Mouse (Mus musculus) WW6 (cell line): Measurements from ENCODE around the gene Kcnh4.

ENCODE experiments used
- DNase-seq: peaks from one replicate; pipeline ENCODE4 v3.0.0-alpha.2; 2013; ENCODE audit warnings: low read depth, low spot score

The Kcnh4 gene

DNA sequence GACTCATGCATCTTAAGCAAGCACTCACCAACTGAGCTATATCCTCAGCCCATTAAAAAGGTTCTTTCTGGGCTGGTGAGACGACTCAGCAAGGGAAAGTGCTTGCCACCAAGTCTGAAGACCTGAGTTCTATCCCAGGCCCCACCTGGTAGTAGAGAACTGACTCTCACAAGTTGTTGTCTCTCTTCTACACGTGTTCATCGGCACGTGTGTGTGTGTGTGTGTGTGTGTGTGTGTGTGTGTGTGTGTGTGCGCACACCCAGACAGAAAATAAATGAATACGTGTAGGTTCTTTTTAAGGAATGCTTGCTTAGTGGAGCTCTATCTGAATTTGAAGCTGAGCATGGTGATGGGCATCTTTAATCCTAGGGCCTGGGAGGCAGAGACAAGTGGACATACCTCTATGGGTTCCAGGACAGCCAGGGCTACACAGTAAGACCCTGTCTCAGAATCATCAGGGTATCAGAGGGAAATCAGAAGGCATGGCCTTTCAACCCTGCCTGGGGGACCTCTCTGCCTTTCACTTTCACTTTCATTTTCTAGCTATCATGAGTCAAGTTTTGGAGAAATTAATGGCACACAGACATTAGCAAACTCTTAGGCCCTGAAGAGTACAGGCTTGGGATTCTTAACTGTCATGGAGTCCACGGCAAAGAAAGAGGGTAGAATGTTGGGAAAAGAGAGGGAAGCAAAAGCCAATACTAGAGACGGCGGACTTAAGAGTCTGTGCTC, 24.4 kb downstream of the Kcnh4 start:
- DNase-seq: no peak

GRCm38 (mm10) chr11:100730477-100731205, 29.1 kb downstream of the Kcnh4 start:
- no peak for DNase-seq

- DNase-seq: no peak
Measured at GRCm38 (mm10) chr11:100729976-100730375, 29.8 kb downstream of the Kcnh4 start.

GRCm38 (mm10) chr11:100728601-100729000, 31.1 kb downstream of the Kcnh4 start:
- DNase-seq: no peak

DNA sequence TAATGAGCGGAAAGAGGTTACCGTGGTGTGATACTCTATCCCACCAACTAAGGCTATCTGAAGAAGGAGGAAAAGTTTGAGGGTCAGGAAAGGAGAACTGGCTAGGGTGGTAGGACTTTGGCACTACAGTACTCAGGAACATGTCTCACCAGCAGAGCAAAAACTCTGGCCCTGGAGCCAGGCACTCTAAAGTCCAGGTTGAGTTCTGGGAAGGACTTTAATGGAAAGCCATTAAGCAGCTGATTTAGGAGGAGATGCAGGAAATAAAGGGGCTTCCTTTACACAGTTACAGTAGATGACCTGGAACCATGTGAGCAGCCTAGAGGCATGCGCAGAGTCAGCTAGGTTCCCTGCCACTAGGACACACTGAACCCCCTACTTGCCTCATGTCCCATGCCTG, 32.5 kb downstream of the Kcnh4 start:
- no peak for DNase-seq

DNA sequence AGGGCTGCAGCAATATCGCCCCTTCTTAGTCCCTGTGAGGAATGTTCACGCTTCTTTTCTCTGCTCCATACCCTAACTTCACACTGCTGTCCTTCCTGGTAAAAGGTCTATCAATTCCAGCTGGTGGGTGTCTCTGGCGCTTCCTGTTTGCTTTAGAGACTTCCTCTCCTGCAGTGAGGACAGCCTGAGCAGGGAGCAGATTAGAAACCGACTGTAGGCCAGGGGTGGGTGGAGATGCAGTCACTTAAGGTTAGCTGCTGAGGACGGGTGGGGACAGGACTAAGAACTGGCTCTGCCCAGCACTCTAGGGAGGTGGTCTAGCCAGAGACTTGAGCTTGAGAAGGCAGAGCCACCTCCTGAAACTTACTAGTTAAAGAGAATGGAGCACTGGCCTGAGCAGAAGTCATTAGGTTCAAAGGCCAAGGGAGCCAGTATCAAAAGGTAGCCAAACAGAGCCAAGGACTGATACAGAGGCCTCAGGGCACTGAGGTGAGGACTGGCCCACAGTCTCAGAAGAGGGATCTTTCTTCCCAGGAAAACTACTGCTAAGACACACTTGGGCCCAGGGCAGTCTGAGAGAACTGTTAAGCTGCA, 34.7 kb downstream of the Kcnh4 start:
- no peak for DNase-seq

DNA sequence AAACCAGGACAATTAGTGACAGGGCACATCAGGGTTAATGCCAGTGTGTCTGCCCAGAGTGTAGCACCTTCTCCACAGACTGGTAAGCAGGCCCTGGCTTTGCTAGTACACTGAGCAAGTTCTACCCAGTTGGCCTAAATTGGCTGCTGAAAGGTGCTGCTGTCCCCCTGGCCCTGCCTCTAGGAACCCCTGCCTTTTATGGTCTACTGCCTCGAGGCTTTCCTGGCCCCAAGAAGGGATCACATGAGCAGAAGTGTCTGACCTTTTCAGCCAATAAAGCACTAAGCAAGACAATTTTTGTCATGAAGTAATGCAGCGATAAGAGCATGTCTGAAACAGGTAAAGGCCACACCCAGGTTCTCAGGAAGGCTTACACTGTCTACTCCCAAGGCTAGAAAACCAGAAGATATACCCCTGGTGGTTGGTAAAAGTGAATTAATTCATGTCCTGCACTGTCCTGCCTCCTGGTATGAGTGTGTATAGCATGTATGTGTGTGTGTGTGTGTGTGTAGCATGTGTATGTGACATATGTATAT, 37.2 kb downstream of the Kcnh4 start:
- no peak for DNase-seq

GRCm38 (mm10) chr11:100721776-100722492, 37.8 kb downstream of the Kcnh4 start:
- no peak for DNase-seq

DNA sequence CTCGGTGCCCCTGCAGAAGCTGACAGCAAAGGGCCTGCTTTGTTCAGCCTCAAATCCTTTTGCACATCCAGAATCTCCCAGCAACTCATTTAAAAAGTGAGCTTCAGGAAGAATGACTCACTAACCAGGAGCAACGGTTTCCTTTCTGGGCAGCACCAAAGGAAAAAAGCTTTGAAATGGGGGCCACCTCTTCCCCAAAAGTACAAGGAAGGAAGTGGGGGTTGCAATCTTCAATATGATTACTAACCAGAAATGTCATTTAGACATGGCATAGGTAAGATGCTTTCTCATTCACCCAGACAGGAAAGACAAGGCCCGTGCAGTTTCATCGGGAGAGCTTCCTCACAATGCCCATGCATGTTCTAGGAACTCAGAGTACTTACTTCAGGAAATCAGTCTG, 38.5 kb downstream of the Kcnh4 start:
- no peak for DNase-seq

GRCm38 (mm10) chr11:100720345-100720744, 39.4 kb downstream of the Kcnh4 start:
- DNase-seq: no peak

DNA sequence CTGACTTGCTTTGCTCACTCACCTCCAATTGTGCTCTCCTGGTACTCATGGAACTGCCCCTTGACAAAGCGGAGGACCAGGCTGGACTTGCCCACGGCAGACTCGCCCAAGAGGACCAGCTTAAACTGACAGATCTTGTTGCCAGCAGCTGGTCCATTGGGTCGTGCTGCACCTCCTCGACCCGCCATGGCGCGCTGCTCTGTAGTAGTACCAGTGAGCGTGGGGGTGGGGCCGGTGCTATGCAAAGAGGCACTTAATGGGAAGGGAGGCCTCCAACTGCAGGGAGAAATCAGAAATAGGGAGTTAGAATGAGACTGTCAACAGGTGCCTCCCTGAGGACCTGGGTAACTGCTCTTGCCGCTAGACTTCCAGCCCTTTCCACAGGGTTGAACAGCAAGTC, 39.8 kb downstream of the Kcnh4 start:
- no peak for DNase-seq

- DNase-seq: no peak
Measured at GRCm38 (mm10) chr11:100719312-100719711, 40.4 kb downstream of the Kcnh4 start.

- DNase-seq: no peak
Measured at GRCm38 (mm10) chr11:100718866-100719265, 40.9 kb downstream of the Kcnh4 start.

GRCm38 (mm10) chr11:100718462-100718861, 41.3 kb downstream of the Kcnh4 start:
- DNase-seq: no peak

DNA sequence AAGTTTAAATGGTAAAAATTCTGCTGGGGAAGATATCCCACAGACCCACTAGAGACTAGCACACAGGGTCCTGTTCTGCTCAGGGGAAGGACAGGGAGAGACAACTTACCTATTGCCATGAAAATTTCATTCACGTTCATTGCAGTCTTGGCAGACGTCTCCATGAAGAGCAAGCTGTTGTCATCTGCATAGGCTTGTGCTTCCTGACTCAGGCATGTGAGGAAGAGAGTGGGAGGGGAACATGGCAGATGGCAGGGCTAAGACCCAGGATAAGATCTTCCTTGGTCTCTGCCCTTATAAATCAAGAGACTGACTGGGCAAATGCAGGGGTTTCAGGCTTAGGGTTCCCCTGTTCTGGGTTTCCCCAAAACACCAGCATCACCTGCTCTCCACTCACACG, 43.1 kb downstream of the Kcnh4 start:
- DNase-seq: no peak

DNA sequence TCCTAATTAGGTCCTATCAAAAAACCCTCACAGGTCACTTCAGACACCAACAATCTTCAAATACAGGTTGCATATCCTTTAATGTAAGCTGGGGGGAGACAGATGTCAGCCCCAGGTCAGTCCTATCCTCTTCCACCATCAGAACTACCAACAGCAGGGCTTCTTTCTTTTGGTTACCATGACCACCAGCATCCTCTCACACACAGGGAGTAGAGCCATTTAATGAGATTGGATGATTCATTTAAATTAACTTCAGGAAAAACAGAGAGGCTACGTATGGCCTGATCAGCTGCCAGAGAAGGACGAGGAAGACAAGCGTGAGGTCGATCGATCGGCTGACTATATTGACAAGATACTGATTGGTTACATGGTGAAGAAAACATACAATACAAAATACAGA, 44.8 kb downstream of the Kcnh4 start:
- DNase-seq: no peak

- no peak for DNase-seq
Measured at GRCm38 (mm10) chr11:100714534-100714915, 45.2 kb downstream of the Kcnh4 start.

GRCm38 (mm10) chr11:100713735-100714533, 45.8 kb downstream of the Kcnh4 start, which contains the start of gene Hspb9:
Hspb9 (plus strand) TSS chr11:100713850.
- peak; percentile 71 for DNase-seq

- DNase-seq: no peak
Measured at GRCm38 (mm10) chr11:100713174-100713573, 46.6 kb downstream of the Kcnh4 start.

- DNase-seq: peak; percentile 79
Measured at GRCm38 (mm10) chr11:100711783-100712615, 47.7 kb downstream of the Kcnh4 start, which contains the start of gene Kat2a. Kat2a (minus strand) TSS chr11:100712465.
